Mouse (Mus musculus) gastrocnemius, postnatal 36 days (tissue): ENCODE measurements at regions not wholly inside any gene's neighbourhood (a gene's known extent, or its start where the extent isn't known, plus 50 kb on each side); places are given as distances from the start of the nearest gene placed in this dataset.

ENCODE experiments used
- DNase-seq, 2 experiments: peaks; one replicate each; pipeline ENCODE4 v3.0.0; 2022
- intact Hi-C: fragments of 180-260 bp; cut with DNase I; formaldehyde crosslinking; loops from one replicate; pipeline ENCODE4 v1.15.1; 2025

DNA sequence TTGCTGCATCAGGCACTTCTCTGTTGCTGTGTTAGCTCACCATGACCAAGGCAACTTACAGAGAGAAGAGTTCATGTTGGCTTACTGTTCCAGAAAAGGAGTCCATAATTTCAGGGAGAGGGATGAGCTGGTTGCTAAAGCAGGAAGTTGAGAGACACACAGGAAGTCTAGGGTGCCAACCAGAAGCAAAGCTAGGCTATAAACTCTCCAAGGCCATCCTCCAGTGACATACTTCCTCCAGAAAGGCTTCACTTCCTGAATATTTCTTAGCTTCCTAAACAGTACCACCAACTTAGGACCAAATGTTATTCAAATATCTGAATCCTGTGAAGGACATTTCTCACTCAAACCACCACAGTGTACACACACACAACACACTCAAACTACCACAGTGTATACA lies 2010.6 kb downstream of the A830018L16Rik start:
- intact Hi-C loops: no loop called here
- no peak for DNase-seq

DNA sequence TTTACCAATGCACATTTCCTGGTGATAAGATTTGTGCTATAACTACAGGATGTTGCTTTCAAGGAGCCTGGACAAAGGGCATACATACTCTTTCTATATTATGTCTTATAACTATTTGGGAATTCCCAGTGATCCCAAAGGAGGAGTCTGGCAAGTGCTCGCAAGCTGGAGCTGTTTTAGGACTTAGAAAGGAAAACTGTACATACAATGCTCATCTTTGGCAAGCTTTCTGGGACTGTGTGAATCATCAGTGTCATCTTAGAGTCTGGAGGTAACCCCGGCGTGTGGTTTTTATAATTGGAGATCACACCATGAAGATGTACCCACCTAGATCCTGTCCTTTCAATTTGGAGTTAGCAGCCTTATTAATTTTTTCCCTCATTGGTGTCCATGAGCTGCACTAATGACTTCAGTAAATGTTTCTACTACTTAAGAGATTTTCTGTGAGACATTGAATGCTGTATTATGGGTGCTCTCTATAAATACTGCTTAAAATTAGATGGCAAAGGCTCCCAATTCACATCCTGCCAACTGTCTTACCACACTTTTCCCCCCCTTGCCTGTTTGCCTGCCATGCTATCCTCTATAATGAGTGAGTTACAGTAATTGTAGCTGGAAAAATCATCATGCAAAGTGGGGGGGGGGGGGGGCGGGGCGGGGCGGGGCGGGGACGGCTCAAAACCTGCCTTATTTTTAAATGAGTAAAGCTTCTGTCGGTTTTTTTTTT lies 2011.9 kb downstream of the A830018L16Rik start:
- intact Hi-C loops: loop anchor here (5.0 kb wide), 1 partner anchor 48 kb away; no protein-coding TSS in a partner anchor
- DNase-seq: no peak

DNA sequence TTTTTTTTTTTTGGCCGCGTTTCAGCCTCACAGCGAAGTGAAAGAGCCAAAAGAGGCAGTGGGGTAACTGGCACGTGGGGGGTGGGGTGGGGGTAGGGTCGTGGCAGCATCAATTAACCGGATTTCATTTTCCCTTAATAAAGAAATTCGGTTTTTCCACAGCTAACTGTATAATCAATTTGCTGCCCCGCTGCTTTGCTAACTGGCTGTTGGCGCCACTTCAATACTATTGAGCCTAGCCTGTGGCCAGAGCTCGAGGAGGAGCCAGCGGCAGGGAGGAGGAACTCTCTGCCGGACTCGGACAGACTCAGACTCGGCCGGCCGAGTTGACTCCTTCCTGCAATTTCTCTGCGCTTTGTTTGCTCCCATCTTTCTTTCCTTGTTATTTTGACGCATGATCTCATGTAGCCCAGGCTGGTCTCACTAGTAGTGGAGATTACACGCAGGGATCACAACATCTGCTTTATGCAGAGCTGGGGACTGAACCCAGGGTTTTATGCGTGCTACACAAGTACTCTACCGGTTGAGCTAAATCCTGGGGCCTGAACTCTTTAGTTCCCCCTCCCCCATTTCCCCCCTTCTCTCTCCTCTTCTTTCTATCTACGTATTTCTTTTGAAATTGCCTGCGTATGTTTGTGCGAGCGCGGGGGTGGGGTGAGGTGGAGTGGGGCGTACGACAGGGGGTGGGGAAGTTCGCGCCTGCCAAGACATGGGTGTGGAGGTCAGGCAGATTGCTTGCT lies 2012.6 kb downstream of the A830018L16Rik start:
- intact Hi-C loops: loop anchor here (5.0 kb wide), 1 partner anchor 49 kb away; no protein-coding TSS in a partner anchor
- DNase-seq: peak; percentile 50 to 64

DNA sequence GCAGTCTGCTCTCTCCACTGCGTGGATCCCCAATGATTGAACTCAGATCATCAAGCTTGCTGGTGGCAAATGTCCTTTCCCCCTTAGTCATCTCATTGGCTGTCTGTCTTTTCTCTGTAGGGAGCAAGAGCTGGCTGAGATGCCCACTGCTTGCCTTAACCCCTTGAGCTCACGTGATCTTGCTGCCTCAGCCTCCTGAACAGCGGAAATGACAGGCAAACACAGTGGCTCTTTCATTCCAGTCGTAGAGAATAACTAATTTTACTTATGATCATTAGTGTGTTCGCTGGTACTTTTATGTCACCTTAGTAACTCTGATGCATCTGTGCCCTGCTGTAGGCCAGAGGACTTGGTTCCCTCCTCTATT lies 2013.1 kb downstream of the A830018L16Rik start:
- peak in 1 of 2 experiments; percentile 21 for DNase-seq
- intact Hi-C loops: loop anchor here (5.0 kb wide), 1 partner anchor 50 kb away; no protein-coding TSS in a partner anchor

DNA sequence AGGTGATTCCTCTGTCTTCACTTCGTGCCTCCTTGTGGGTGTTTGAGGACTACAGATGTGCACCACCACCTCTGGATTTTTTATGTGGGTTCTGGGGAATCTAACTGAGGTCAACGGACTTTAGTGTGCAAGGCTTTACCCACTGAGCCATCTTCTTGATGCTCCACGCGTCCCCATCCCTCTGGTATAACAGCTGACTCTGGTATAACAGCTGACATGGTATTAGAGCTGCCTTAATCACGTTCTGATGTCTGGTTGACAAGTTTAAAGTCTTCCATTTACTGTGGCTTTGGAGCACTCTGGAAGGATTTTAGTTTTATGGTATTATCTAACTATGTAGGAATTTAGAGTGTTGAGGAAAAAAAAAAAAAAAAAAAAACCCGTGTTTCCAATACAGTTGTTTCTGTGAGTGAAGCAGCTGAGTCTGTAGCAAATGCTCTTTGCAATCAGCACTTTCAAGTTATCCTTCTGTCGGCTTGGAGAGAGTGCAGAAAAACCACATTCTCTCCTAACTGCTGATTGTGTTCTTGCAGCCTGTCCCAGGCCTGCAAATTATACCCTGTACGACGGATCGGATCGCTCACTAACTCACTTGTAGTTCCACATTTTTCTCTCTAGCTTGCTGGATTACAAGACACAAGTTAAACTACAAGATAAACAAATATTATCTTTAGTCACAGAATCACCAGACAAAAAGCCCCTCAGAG lies 2013.7 kb downstream of the A830018L16Rik start:
- intact Hi-C loops: loop anchor here (5.0 kb wide), 1 partner anchor 50 kb away; no protein-coding TSS in a partner anchor

DNA sequence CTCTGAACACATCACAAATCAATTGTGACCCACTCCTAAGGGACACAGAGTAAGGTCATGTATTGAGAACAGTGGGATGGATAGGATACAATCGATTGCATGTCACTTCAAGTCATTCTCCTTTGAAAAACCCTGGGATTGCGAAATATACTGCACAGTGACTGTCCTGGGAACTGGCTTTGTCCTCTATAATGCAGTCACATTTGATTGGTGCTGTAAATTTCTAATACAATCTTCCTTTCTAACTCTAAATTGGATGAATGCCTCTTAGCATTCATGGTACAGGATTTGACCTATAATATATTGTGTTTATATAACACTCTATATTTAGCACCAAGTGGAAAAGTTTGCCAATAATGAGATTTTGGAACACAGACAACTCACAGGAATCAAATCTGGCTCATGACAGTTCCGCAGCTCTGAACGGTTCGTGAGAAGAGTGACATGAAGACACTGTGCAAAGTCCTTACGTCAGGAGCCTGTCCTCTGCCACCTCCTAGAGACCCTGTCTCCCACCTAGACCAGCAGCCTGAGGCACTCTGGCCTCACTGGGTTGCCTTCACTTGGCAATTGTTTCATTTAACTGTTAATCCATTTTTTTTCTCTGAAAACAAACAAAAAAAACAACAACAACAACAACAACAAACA lies 2024.0 kb downstream of the A830018L16Rik start:
- intact Hi-C loops: no loop called here

More for the DNA sequence above, 2013.7 kb downstream of the A830018L16Rik start:
- DNase-seq: no peak

DNA sequence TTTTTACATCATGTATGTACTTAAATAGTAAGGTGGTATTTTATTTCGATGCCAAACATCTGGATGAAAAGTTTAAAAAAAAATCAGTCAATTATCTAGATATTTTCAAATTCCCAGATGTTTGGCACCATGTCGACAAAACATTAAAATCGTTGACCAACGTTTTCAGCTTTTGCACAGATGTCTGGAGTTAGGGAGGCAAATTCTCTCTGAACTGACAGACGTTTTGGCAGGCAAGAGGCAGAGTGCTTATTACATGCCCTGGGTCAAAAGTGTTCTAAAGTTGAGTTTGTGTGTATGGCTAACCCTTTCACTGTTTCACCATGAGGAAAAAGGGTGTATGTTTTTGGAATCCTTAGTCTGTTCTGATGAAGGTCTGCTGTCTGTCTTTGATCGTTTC lies 2028.5 kb downstream of the A830018L16Rik start:
- intact Hi-C loops: no loop called here
- no peak for DNase-seq

More for the DNA sequence above, 2024.0 kb downstream of the A830018L16Rik start:
- no peak for DNase-seq

DNA sequence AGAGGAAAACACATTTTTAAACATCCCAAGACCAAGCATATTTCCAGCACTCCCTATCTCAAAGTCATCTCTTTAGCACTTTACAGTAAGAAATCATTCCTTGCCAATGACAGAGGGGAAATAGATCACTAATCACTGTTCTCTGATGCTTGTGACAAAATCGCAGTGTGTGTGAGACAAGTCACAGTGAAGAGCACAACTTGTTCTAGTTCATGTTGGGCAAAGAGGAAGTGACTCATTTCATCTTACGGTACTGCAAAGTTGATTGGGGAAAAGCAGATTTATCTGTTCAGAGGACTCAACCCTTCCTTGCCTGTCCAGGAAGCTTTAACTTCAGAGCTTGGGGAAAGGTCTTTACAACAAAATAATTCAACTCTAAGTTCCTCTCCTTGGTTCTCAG lies 2040.6 kb downstream of the A830018L16Rik start:
- DNase-seq: no peak
- intact Hi-C loops: no loop called here

DNA sequence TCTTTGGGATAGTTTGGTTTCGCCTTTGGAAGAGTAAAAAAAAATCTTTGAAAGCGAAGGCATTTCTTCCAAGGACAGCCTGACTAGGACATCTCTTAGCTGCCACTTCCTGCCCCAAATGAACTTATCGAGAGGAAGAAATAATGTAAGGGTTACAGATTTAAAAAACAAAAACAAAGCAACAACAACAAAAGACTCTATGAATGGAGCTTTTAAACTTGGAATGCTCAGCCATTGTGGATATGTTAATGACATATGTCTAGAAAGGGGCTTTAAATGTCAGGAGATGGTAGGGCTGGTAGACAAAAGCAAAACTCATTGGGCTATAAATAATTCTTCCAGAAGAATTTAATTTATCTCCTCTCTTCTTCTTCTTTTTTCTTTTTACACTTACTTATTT lies 2041.7 kb downstream of the A830018L16Rik start:
- DNase-seq: no peak
- intact Hi-C loops: no loop called here

DNA sequence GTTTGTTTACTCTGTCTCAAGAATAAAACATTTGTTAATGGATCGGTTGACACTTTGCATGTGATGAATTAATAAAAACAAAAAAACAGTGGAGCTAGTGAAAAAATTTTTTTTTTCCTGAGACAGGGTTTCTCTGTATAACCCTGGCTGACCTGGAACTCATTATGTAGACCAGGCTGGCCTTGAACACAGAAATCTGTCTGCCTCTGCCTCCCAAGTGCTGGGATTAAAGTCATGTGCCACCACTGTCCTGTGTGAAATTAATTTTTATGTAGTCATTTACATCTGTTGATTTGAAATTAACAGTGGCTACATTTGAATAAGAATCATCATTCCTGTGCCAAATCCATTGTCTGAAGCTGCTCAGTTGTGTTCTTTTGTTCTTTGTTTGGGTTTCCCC lies 2050.4 kb downstream of the A830018L16Rik start:
- intact Hi-C loops: no loop called here

DNA sequence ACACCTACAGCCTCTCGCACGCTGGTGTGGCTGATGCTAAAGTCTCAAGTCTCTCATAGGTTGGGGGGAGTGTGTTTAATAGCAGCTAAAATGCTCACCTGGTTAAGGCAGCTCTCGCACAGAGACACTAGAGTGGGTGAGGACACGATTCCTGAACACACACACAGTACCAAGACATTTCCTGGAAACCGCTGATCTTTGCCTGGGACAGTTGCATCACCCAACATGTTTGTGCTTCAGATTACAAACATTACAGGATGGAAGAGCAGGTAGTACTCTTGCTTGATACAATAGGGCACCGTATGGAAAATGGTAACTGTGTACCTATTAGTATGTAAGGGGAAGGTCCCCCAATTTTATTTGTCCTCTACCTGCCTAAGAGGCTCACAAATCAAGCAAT lies 2053.3 kb downstream of the A830018L16Rik start:
- no peak for DNase-seq
- intact Hi-C loops: no loop called here

More for the DNA sequence above, 2050.4 kb downstream of the A830018L16Rik start:
- DNase-seq: no peak

DNA sequence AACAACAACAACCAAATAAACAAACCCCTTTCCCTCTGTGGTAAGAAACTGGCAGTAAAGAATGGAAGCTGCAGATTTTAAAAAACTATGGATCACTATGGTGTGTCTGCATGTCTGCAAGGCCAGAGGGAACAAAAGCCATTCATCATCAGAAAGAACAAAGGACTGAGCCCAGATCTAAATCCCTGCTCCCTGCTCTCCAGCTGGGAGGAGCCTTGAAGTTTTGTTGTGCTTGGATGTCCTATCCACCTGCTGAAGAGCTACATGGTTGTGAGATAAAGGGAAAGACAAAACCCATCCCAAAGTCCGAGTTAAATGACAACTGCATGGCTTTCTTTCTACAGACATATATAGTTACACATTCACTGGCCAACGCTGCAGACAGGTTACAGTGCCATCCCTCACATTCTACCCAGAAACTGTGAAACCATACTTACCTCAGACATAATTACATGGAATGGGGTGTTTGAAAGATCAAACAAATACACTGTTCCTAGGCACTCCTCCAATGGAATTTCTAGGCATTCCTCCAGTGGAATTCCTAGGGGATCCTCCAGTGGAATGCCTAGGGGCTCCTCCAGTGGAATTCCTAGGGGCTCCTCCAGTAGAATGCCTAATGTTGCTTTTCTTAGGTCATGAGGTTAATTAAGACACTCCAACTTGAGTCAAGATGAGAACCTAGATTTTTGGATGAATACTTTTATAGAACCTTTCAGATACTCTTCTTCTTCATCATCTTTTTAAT lies 2054.2 kb downstream of the A830018L16Rik start:
- intact Hi-C loops: no loop called here

DNA sequence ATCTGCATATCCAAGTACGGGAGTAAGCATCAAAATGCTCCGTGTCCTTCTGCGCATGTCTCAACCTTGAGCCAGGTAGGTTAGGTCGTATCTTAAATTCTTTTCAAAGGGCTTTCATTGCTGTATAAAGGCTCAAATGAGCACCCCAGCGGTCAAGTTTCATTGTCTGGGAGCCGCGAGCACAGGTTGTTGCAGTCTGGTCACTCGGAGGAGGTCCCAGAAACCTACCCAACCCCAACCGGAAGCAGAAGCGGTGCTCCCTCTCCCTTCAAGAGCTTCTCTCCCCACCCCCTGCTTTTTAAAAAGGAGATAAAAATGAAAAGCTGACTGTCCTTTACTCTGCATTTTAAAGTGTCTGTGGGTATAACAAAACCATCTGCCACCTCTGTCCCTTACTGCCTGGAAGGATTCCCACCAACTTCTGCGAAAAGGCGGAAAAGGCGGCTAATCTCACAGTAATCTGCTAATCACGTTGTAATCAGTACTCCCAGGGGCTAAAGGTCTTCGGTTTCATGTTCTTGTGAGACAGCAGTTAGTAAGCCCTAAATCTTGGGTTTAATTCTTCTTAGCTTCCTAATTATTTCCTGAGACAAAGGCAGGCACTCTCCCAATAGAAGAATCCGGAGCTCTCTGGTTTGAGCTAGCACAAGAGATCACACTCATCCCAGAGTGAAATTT lies 2081.0 kb downstream of the A830018L16Rik start:
- intact Hi-C loops: loop anchor here (5.0 kb wide), 1 partner anchor 343 kb away; no protein-coding TSS in a partner anchor
- DNase-seq: no peak

More for the DNA sequence above, 2054.2 kb downstream of the A830018L16Rik start:
- no peak for DNase-seq

DNA sequence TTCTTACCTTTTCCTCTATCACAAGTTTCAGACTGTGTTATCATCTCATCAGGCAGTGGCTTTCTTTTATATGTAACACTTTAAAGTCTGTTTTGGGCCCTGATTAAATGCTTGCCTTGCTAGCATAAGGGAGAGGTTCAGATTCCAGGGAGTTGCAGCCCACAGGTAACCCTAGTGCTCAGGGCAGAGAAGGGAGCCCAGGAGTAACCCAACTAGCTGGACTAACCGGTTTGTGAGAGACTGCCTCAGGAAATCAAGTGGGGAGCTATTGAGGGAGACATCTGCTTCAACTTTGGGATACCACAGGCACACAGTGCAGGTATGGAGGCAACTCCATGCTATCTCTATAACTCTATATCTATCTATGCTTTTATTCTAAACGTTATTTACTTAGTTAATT lies 2082.5 kb downstream of the A830018L16Rik start:
- intact Hi-C loops: loop anchor here (5.0 kb wide), 1 partner anchor 344 kb away; no protein-coding TSS in a partner anchor

DNA sequence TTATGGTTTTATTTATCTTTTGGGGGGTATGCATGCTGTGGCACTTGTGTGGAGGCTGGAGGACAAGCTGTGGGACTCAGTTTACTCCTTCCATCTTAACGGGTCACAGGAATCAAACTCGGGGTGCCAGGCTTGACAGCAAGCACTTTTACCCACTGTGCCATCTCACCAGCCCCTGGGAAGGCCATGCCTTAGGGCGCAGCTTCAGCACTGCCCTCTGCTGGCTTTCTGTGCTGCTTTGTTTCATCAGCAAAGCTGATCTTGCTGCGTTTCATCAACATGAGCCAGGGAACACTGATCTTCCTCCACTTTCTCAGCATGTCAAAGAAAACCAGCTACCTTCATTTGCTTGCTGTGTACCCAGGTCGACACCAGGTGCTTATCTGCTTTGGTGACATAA lies 2086.6 kb downstream of the A830018L16Rik start:
- peak; percentile 11 to 16 for DNase-seq
- intact Hi-C loops: no loop called here

More for the DNA sequence above, 2082.5 kb downstream of the A830018L16Rik start:
- no peak for DNase-seq

DNA sequence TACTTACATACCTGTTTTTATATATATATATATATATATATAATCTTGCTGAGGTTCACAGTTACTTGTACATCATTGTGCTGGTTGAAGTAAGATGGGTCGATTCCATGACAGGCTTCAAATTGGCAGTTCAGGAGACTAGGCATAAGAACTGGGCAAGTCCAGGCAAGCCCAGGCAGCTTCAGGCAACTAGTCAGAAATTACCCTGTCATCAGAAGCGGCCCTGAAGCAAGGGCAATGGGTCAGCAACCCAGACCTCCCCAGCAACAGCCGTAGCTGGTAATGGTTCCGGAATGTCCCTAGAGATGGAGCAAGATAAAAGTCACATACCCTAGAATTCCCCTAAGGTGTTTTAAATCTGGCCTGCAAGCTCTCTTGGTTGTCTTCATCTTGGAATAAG lies 2088.0 kb downstream of the A830018L16Rik start:
- no peak for DNase-seq
- intact Hi-C loops: no loop called here

DNA sequence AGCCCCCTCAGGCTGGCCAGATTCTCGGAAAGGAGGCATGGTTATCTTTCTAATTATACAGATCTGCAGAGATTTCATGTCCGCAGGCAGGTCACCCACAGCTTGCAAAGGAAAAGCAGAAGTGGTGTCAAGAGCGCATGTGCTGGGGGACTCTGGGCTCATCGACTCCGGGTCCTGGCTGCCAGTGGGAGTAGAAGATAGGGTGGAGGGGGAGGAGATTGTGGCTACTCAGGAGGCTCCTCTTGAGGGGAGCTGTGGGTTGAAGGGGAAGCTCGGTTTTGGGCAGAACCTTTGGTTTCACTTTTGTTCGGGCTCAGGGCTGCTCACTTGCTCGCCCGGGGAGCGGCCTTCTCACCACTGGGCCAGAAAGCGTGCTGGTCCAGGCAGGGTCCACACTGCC lies 2099.9 kb downstream of the A830018L16Rik start:
- intact Hi-C loops: no loop called here
- no peak for DNase-seq
